12 mouse cellular contexts compared by ENCODE assay signal in genomic region chr6:145770272-145771000, GRCm38 (mm10). TPM values are rescaled to one million over a fixed set of nuclear protein-coding genes. Genes with fewer than 3 reads are reported as not detected.
DNase-seq lines count a peak whose midpoint lies in the region; ATAC-seq and TF ChIP-seq lines count a peak whose summit lies in the region.
"Had no signal": no experiment of that assay in that cellular context is flagged by ENCODE, and none has a peak within 500 bp of the region (broad histone marks: within the 10 kb centered on the region; RNA-seq: fewer than 3 reads in every experiment).

No protein-coding gene starts in this region.

- TF ChIP-seq CTCF in lung, postnatal 0 days (IDR thresholded peaks at IDR 0.05), result no peak

- no peaks in the 10 kb centered on the region for H3K36me3 ChIP-seq in hindbrain, embryonic 11.5 days (ENCODE audit: control insufficient read depth, insufficient read depth, low read length)
- H3K36me3 ChIP-seq in hindbrain, embryonic 14.5 days (replicated peaks; ENCODE audit: control insufficient read depth, insufficient read depth), result no peaks in the 10 kb centered on the region
- H3K36me3 ChIP-seq in lung, postnatal 0 days (ENCODE audit: insufficient read depth, low read length), result no peaks in the 10 kb centered on the region
- H3K36me3 ChIP-seq in limb, embryonic 12.5 days, result no peaks in the 10 kb centered on the region
- H3K36me3 ChIP-seq: G1E had no signal

- peak; percentile 74 for TF ChIP-seq EP300 in lung, postnatal 0 days (IDR thresholded peaks at IDR 0.05)

- H3K9ac ChIP-seq in hindbrain, embryonic 11.5 days (ENCODE audit: low read depth, low read length), result no peak overlapping the region
- H3K9ac ChIP-seq in hindbrain, embryonic 14.5 days, result no peak overlapping the region
- H3K9ac ChIP-seq in lung, postnatal 0 days (replicated peaks; ENCODE audit: low read depth), result no peak overlapping the region
- no peak overlapping the region for H3K9ac ChIP-seq in limb, embryonic 12.5 days (replicated peaks)
- H3K9ac ChIP-seq: liver, embryonic 14.5 days had no signal

- H3K27me3 ChIP-seq in hindbrain, embryonic 11.5 days (ENCODE audit: control insufficient read depth, insufficient read depth, low read length), result no peaks in the 10 kb centered on the region
- H3K27me3 ChIP-seq in hindbrain, embryonic 14.5 days (ENCODE audit: control insufficient read depth, insufficient read depth, low read length), result no peaks in the 10 kb centered on the region
- no peaks in the 10 kb centered on the region for H3K27me3 ChIP-seq in lung, postnatal 0 days (replicated peaks; ENCODE audit: insufficient read depth, low read length)
- H3K27me3 ChIP-seq in limb, embryonic 12.5 days, result no peaks in the 10 kb centered on the region

- no peak for ATAC-seq in hindbrain, embryonic 11.5 days (ENCODE audit: low FRiP score)
- ATAC-seq in hindbrain, embryonic 14.5 days (ENCODE audit: low FRiP score), result no peak
- ATAC-seq in lung, postnatal 0 days, result peak; percentile 16
- peak; percentile 73; the same call in 1 of the 2 replicates for ATAC-seq in limb, embryonic 12.5 days (ENCODE audit: insufficient number of reproducible peaks, insufficient read depth, low FRiP score, low TSS enrichment, low read depth)
- ATAC-seq: activated CD4-positive, CD25-positive, alpha-beta regulatory T cell, adult 4 months had no signal

- H3K27ac ChIP-seq in hindbrain, embryonic 11.5 days (ENCODE audit: low read depth, low read length), result no peak overlapping the region
- H3K27ac ChIP-seq in hindbrain, embryonic 14.5 days, result no peak overlapping the region
- H3K27ac ChIP-seq in lung, postnatal 0 days (ENCODE audit: low read length), result peak overlapping the region; percentile 73
- H3K27ac ChIP-seq in limb, embryonic 12.5 days, result peak overlapping the region; percentile 50; the same call in 1 of the 2 replicates
- H3K27ac ChIP-seq: liver, embryonic 14.5 days had no signal

- H3K4me1 ChIP-seq in hindbrain, embryonic 11.5 days (replicated peaks; ENCODE audit: control insufficient read depth, insufficient read depth, low read length), result no peaks in the 10 kb centered on the region
- H3K4me1 ChIP-seq in hindbrain, embryonic 14.5 days (replicated peaks; ENCODE audit: control insufficient read depth, insufficient read depth, low read length), result no peaks in the 10 kb centered on the region
- peaks cover 8% of the 10 kb centered on the region; the same call in 1 of the 2 replicates for H3K4me1 ChIP-seq in lung, postnatal 0 days (ENCODE audit: insufficient read depth, low read depth, low read length)
- peaks cover 38% of the 10 kb centered on the region for H3K4me1 ChIP-seq in limb, embryonic 12.5 days (replicated peaks)

- no peak overlapping the region for H3K4me2 ChIP-seq in hindbrain, embryonic 11.5 days (replicated peaks; ENCODE audit: low read depth, low read length)
- no peak overlapping the region for H3K4me2 ChIP-seq in hindbrain, embryonic 14.5 days (replicated peaks)
- no peak overlapping the region for H3K4me2 ChIP-seq in lung, postnatal 0 days (replicated peaks; ENCODE audit: low read depth, low read length)
- no peak overlapping the region for H3K4me2 ChIP-seq in limb, embryonic 12.5 days

- peak; percentile 21 for DNase-seq in embryo, embryonic 10 days (ENCODE audit: low spot score)
- no peak for DNase-seq in embryo, embryonic 9.5 days (ENCODE audit: extremely low spot score)
- peak; percentile 11 for DNase-seq in hindbrain, embryonic 11.5 days (ENCODE audit: low spot score)
- DNase-seq in hindbrain, embryonic 14.5 days (ENCODE audit: low spot score), result no peak
- peak; percentile 65 for DNase-seq in lung, postnatal 0 days (ENCODE audit: low spot score)
- no peak for DNase-seq in lung, postnatal 36 days
- DNase-seq in urinary bladder, postnatal 36 days (ENCODE audit: low spot score in 2 of 2), result no peak
- DNase-seq: layer of hippocampus, postnatal 36 days had no signal

- no peak overlapping the region for H3K4me3 ChIP-seq in hindbrain, embryonic 11.5 days (ENCODE audit: low read depth, low read length)
- H3K4me3 ChIP-seq in hindbrain, embryonic 14.5 days (replicated peaks; ENCODE audit: low read length), result no peak overlapping the region
- H3K4me3 ChIP-seq in lung, postnatal 0 days (ENCODE audit: low read depth, low read length), result no peak overlapping the region
- no peak overlapping the region for H3K4me3 ChIP-seq in limb, embryonic 12.5 days (replicated peaks)

- H3K9me3 ChIP-seq in hindbrain, embryonic 11.5 days (ENCODE audit: control insufficient read depth, low read length), result no peaks in the 10 kb centered on the region
- H3K9me3 ChIP-seq in hindbrain, embryonic 14.5 days (ENCODE audit: control insufficient read depth, low read length), result no peaks in the 10 kb centered on the region
- no peaks in the 10 kb centered on the region for H3K9me3 ChIP-seq in lung, postnatal 0 days (ENCODE audit: low read length)
- H3K9me3 ChIP-seq in limb, embryonic 12.5 days, result no peaks in the 10 kb centered on the region

- 44% methylated on average over 18 of the region's 18 CpGs for WGBS in hindbrain, embryonic 11.5 days
- 44% methylated on average over 18 of the region's 18 CpGs for WGBS in hindbrain, embryonic 14.5 days
- WGBS in lung, postnatal 0 days, result 44% methylated on average over 18 of the region's 18 CpGs
- WGBS in limb, embryonic 12.5 days, result 37% methylated on average over 18 of the region's 18 CpGs

RNA-seq across cellular contexts. Expression of gene Rassf8, which starts 23.9 kb away (rescaled TPM):
- polyA plus RNA-seq in hindbrain, embryonic 11.5 days (2014; fragmentation: Nextera tagmentation; extraction: Ambion mirVana), result 4.2 and 7.0 TPM in 2 replicates
- 5.0 and 5.6 TPM in 2 replicates for polyA plus RNA-seq in hindbrain, embryonic 14.5 days (2014; fragmentation: Nextera tagmentation; extraction: Ambion mirVana)
- 15.1 and 18.4 TPM in 2 replicates for polyA plus RNA-seq in lung, postnatal 0 days (2015; fragmentation: Nextera tagmentation; extraction: Ambion mirVana)
- polyA plus RNA-seq in limb, embryonic 12.5 days (2016; fragmentation: Nextera tagmentation; extraction: Ambion mirVana), result 9.2 and 13.7 TPM in 2 replicates
- polyA plus RNA-seq: G1E had no signal

Comparison
In these comparisons a context has a peak if more than half of its experiments do, and no peak if none do; other contexts are left out.
1. DNase-seq: peak in embryo, embryonic 10 days (single experiment), hindbrain, embryonic 11.5 days (single experiment) and lung, postnatal 0 days (single experiment); none in embryo, embryonic 9.5 days (single experiment), hindbrain, embryonic 14.5 days (single experiment), lung, postnatal 36 days (single experiment) and urinary bladder, postnatal 36 days (0 of 2).
2. ATAC-seq: peak in lung, postnatal 0 days (single experiment) and limb, embryonic 12.5 days (single experiment); none in hindbrain, embryonic 11.5 days (single experiment) and hindbrain, embryonic 14.5 days (single experiment).
3. H3K27ac ChIP-seq: peak in lung, postnatal 0 days (single experiment) and limb, embryonic 12.5 days (single experiment); none in hindbrain, embryonic 11.5 days (single experiment) and hindbrain, embryonic 14.5 days (single experiment).